Mouse (Mus musculus) limb, embryonic 12.5 days (tissue): Measurements from ENCODE around the gene Stk11ip. TPM values are rescaled to one million over a fixed set of nuclear protein-coding genes. Genes with fewer than 3 reads are reported as not detected.

Source experiments
- ATAC-seq: fragments of 200-750 bp; cut with Nextera tagmentation; 2 replicates; pipeline ENCODE4 v1.8.0; 2017; ENCODE audit warnings: low read depth, moderate TSS enrichment; ENCODE audit not compliant: insufficient number of reproducible peaks, insufficient read depth, low FRiP score, low TSS enrichment
- H3K27ac ChIP-seq: fragments of 300-500 bp; sonication (generic); 2 replicates; pipeline ENCODE4 v1.5.1; 2016; ENCODE audit warnings: mild to moderate bottlenecking, moderate library complexity
- H3K27me3 ChIP-seq: fragments of 300-500 bp; sonication (generic); 2 replicates; pipeline ENCODE4 v1.6.1; 2016; ENCODE audit warnings: mild to moderate bottlenecking, moderate library complexity
- H3K36me3 ChIP-seq: fragments of 300-500 bp; sonication (generic); 2 replicates; pipeline ENCODE4 v1.6.1; 2016; ENCODE audit warnings: mild to moderate bottlenecking, moderate library complexity
- H3K4me1 ChIP-seq: fragments of 300-500 bp; sonication (generic); replicated peaks from 2 replicates; pipeline ENCODE4 v1.6.1; 2016
- H3K4me2 ChIP-seq: fragments of 300-500 bp; sonication (generic); 2 replicates; pipeline ENCODE4 v1.6.1; 2016; ENCODE audit warnings: mild to moderate bottlenecking, moderate library complexity
- H3K4me3 ChIP-seq: fragments of 300-500 bp; sonication (generic); replicated peaks from 2 replicates; pipeline ENCODE4 v1.5.1; 2016; ENCODE audit warnings: mild to moderate bottlenecking
- H3K9ac ChIP-seq: fragments of 300-500 bp; sonication (generic); replicated peaks from 2 replicates; pipeline ENCODE4 v1.6.1; 2016; ENCODE audit warnings: mild to moderate bottlenecking, moderate library complexity
- H3K9me3 ChIP-seq: fragments of 300-500 bp; sonication (generic); 2 replicates; pipeline ENCODE4 v1.6.1; 2016; ENCODE audit warnings: mild to moderate bottlenecking, moderate library complexity
- WGBS: fragments of 180-500 bp; shearing (Covaris S2); methylation state at CpG from one replicate; pipeline ENCODE4 v1.1.7; 2016; 5-methylcytosine and 5-hydroxymethylcytosine counted together
- polyA plus RNA-seq: library from polyadenylated mRNA; unstranded; fragments of >200 nt; fragmentation: Nextera tagmentation; extraction: Ambion mirVana; gene quantifications from 2 replicates; pipeline ENCODE4 v1.2.1, GENCODE M21; 2016

The Stk11ip gene
- polyA plus RNA-seq, 1 experiment from 2014 or later = 29.3 TPM

GRCm38 (mm10) chr1:75581936-75582624, 60.8 kb downstream of the Stk11ip start:
- H3K9me3 ChIP-seq = no peaks in the 10 kb centered on the region
- peak overlapping the region; percentile 72 for H3K27ac ChIP-seq
- H3K4me3 ChIP-seq = no peak overlapping the region
- H3K4me2 ChIP-seq = no peak overlapping the region
- no peaks in the 10 kb centered on the region; the same call in 1 of the 2 replicates for H3K27me3 ChIP-seq
- no peak for ATAC-seq
- WGBS = 47% methylated on average over 7 of the region's 7 CpGs
- no peak overlapping the region for H3K9ac ChIP-seq
- H3K4me1 ChIP-seq = peaks cover 12% of the 10 kb centered on the region; the same call in 1 of the 2 replicates
- no peaks in the 10 kb centered on the region for H3K36me3 ChIP-seq

- Histone ChIP-seq H3K4me3 (no peak overlapping the region), H3K27ac (peak overlapping the region; percentile 72), H3K9me3 (no peaks in the 10 kb centered on the region), H3K36me3 (no peaks in the 10 kb centered on the region), H3K27me3 (no peaks in the 10 kb centered on the region; the same call in 1 of the 2 replicates), H3K9ac (no peak overlapping the region), H3K4me1 (peaks cover 12% of the 10 kb centered on the region; the same call in 1 of the 2 replicates), H3K4me2 (no peak overlapping the region)
- whole genome bisulfite sequencing = 80% methylated on average over 5 of the region's 5 CpGs
- no peak for ATAC-seq
Measured at GRCm38 (mm10) chr1:75582625-75582956, 61.3 kb downstream of the Stk11ip start.

GRCm38 (mm10) chr1:75583034-75583433, 61.7 kb downstream of the Stk11ip start:
- Histone ChIP-seq H3K9me3 (no peaks in the 10 kb centered on the region), H3K27me3 (no peaks in the 10 kb centered on the region; the same call in 1 of the 2 replicates), H3K9ac (no peak overlapping the region), H3K27ac (no peak overlapping the region), H3K4me1 (peaks cover 12% of the 10 kb centered on the region; the same call in 1 of the 2 replicates), H3K4me2 (no peak overlapping the region), H3K4me3 (no peak overlapping the region), H3K36me3 (no peaks in the 10 kb centered on the region)
- ATAC-seq = no peak
- 71% methylated on average over 10 of the region's 10 CpGs for WGBS

GRCm38 (mm10) chr1:75586791-75587190, 65.5 kb downstream of the Stk11ip start:
- H3K4me2 ChIP-seq = no peak overlapping the region
- no peak overlapping the region for H3K4me3 ChIP-seq
- no peak overlapping the region for H3K27ac ChIP-seq
- ATAC-seq = no peak
- no peaks in the 10 kb centered on the region for H3K36me3 ChIP-seq
- H3K4me1 ChIP-seq = peaks cover 4% of the 10 kb centered on the region
- no peak overlapping the region for H3K9ac ChIP-seq
- 90% methylated on average over 3 of the region's 3 CpGs for WGBS
- no peaks in the 10 kb centered on the region; the same call in 1 of the 2 replicates for H3K27me3 ChIP-seq
- no peaks in the 10 kb centered on the region for H3K9me3 ChIP-seq

Other genes with a start within 250 kb of the Stk11ip start
- gene Resp18, start 243.1 kb upstream of the Stk11ip start, polyA plus RNA-seq = 0.83 TPM in 1 of 2 replicates, not detected in the other
- 111 TPM in 2 replicates for gene Dnpep, start 203.5 kb upstream of the Stk11ip start, polyA plus RNA-seq
- 23.5 and 25.3 TPM in 2 replicates for gene Des, start 161.2 kb upstream of the Stk11ip start, polyA plus RNA-seq
- 30.4 and 30.7 TPM in 2 replicates for gene Speg, start 146.2 kb upstream of the Stk11ip start, polyA plus RNA-seq
- gene Gmppa, start 85.6 kb upstream of the Stk11ip start, polyA plus RNA-seq = 49.1 and 61.0 TPM in 2 replicates
- gene Asic4, start 71.1 kb upstream of the Stk11ip start, polyA plus RNA-seq = 0.50 and 0.78 TPM in 2 replicates
- 22.1 and 27.1 TPM in 2 replicates for gene Chpf, start 42.2 kb upstream of the Stk11ip start, polyA plus RNA-seq
- gene Tmem198, start 42.0 kb upstream of the Stk11ip start, polyA plus RNA-seq = 0.36 and 0.74 TPM in 2 replicates
- 98.3 and 104 TPM in 2 replicates for gene Obsl1, start 15.1 kb upstream of the Stk11ip start, polyA plus RNA-seq
- 9.5 and 11.9 TPM in 2 replicates for gene Inha, start 14.5 kb upstream of the Stk11ip start, polyA plus RNA-seq
- gene Slc4a3, start 24.7 kb downstream of the Stk11ip start, polyA plus RNA-seq = 33.6 and 33.7 TPM in 2 replicates